Mouse (Mus musculus) megakaryocyte-erythroid progenitor cell, adult 5-6 weeks (primary cell): ENCODE measurements around the gene Gm6408. TPM values are rescaled to one million over a fixed set of nuclear protein-coding genes. Genes with fewer than 3 reads are reported as not detected.
"Not testable (repeated sequence)": the region's sequence is repeated elsewhere in the genome, so short reads cannot be mapped to it uniquely, and the experiment has no call there.

ENCODE experiments used
- ATAC-seq: replicated peaks from 2 replicates; pipeline ENCODE4 v1.8.0; 2016; ENCODE audit warnings: mild to moderate bottlenecking, inconsistent platforms; ENCODE audit not compliant: severe bottlenecking, poor library complexity, low FRiP score, low TSS enrichment
- total RNA-seq, 2 experiments: library from RNA; stranded (forward) in 1 of 2; stranded (reverse) in 1 of 2; fragments of 200-1000, 215-1000 nt in 1 of 2; fragments of >200 nt in 1 of 2; fragmentation: Nextera tagmentation in 1 of 2; gene quantifications; 2 replicates each; pipeline ENCODE4 v1.2.3; 2014 to 2017

The Gm6408 gene
- total RNA-seq, 2 experiments from 2014 or later = not detected

DNA sequence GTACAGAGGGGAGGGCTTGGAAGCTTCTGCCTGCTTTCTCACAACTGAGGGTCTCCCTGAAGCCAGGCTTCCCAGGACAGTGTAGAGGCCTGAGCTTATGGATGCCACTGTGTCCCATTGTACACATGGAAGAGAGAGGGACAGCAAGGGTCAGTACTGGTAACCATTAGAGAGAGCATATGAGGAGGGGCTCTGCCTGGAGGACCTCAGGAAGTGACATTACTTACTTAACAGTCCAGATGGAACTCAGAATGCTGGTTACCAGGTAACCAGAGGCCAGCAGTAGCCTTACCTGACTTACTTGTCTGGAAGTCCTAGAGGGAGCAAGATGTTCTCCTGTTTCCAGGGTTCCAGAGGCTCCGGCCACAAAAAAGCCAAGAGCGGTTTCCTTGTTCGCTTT is 43.7 kb downstream of the Gm6408 start, which contains the start of gene Gm3404:
TSS of gene Gm3404 (plus strand) at position 301 of the 400 bp plus-strand sequence.
- ATAC-seq = not testable (repeated sequence)

Other genes starting within 250 kb of the Gm6408 start
- gene Wasf3, start 97.0 kb upstream of the Gm6408 start, total RNA-seq (2014; fragmentation: Nextera tagmentation) = not detected in 2 replicates
- not detected in 2 replicates for gene Wasf3, start 97.0 kb upstream of the Gm6408 start, total RNA-seq (2017)
- gene Gm6370, start 9.4 kb downstream of the Gm6408 start, total RNA-seq (2014; fragmentation: Nextera tagmentation) = not detected in 2 replicates
- gene Gm6370, start 9.4 kb downstream of the Gm6408 start, total RNA-seq (2017) = not detected in 2 replicates
- gene 4930449I24Rik, start 20.4 kb downstream of the Gm6408 start, total RNA-seq (2014; fragmentation: Nextera tagmentation) = not detected in 2 replicates
- gene 4930449I24Rik, start 20.4 kb downstream of the Gm6408 start, total RNA-seq (2017) = not detected in 2 replicates
- gene Gm3402, start 32.2 kb downstream of the Gm6408 start, total RNA-seq (2014; fragmentation: Nextera tagmentation) = not detected in 2 replicates
- not detected in 2 replicates for gene Gm3402, start 32.2 kb downstream of the Gm6408 start, total RNA-seq (2017)
- gene Gm3404, start 43.8 kb downstream of the Gm6408 start, total RNA-seq (2014; fragmentation: Nextera tagmentation) = not detected in 2 replicates
- gene Gm3404, start 43.8 kb downstream of the Gm6408 start, total RNA-seq (2017) = not detected in 2 replicates
- not detected in 2 replicates for gene Gm3409, start 55.7 kb downstream of the Gm6408 start, total RNA-seq (2014; fragmentation: Nextera tagmentation)
- not detected in 2 replicates for gene Gm3409, start 55.7 kb downstream of the Gm6408 start, total RNA-seq (2017)
- not detected in 2 replicates for gene Gm3415, start 74.2 kb downstream of the Gm6408 start, total RNA-seq (2014; fragmentation: Nextera tagmentation)
- gene Gm3415, start 74.2 kb downstream of the Gm6408 start, total RNA-seq (2017) = not detected in 2 replicates
- not detected in 2 replicates for gene Gpr12, start 103.3 kb downstream of the Gm6408 start, total RNA-seq (2014; fragmentation: Nextera tagmentation)
- gene Gpr12, start 103.3 kb downstream of the Gm6408 start, total RNA-seq (2017) = not detected in 2 replicates